Mouse (Mus musculus) thymus, postnatal 36 days (tissue): Measurements from ENCODE around the gene Myo6.

Experiments
- DNase-seq, 2 experiments: peaks; one replicate each; pipeline ENCODE4 v3.0.0; 2022; ENCODE audit warnings: mixed read lengths in 2 of 2

Gene Myo6

DNA sequence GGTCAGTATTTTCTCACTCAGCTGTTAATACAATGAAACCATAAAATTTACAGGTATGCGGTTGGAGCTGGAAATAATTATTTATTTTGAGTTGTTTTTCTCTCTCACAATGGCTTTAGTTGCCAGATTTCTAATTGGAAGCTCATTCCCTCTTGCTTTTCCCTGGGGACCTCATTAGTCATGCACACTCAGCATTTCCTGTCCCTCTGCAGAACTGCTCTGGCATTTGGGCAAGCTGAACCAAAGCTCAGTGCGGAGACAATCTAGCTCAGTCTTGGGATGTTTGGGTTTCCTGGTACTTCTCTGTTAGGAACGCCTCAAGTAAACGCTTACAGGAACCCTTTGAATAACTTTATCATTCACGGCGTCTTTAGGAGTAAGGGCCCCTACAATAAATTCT is 76.9 kb downstream of the Myo6 start:
- no peak for DNase-seq

DNA sequence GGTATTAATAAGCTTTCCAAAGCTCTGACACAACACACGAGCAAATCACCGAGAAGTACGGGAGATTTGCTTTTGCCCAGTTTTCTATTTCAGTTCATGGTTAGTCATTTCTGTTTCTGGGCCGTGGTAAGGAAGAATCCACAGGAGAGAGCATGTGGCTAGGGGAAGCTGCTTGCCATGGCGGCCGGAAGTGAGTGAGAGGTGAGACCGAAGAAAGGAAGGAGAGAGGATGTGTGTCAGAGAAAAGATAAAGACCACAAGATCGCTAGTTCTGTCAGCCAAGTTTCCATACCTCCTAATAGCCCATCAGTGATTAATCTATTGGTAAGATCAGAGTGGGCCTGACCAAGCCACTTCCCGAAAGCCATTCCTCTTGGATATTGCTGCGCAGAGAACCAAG is 87.3 kb downstream of the Myo6 start:
- peak in 1 of 2 experiments; percentile 21 for DNase-seq

- no peak for DNase-seq
These were observed 88.4 kb downstream of the Myo6 start for GRCm38 (mm10) chr9:80253241-80253640.

DNA sequence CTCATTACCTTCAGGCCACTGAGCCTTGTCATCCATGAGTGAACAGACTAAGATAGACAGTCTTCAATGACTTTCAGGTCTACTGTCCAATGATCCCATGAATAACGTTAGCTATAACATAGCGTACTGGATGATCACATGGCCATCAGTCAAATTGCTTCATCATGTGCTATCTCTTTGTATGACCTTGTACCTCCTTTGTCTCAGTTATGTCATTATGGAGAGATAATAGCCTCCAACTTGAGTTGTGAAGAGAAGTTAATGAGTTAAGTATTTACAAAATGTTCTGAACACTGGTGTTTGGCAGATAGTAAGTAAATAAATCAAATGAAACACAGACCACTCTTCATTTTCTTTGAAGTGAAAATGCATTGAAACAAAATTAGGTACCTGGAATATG is 91.7 kb downstream of the Myo6 start:
- DNase-seq = no peak

GRCm38 (mm10) chr9:80258396-80258795 is 93.6 kb downstream of the Myo6 start:
- peak; percentile 46 to 53 for DNase-seq

DNA sequence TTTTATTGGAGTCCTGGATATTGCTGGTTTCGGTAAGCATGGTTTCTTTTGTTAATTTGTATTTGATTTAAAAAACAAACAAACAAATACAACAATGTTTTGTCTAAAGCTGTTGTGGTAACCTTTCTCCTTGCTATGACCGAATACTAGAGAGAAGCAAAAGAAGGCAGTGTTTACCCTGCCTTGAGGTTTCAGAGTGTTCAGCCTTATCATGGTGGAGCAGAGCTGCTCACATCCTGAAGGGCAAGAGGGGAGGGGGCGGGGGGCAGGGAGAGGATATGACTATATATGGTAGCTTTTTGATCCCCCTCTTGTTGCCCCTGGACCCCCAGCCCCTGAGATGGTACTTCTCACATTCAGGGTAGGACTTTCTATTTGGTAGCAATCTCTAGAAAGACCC is 96.1 kb downstream of the Myo6 start:
- DNase-seq = no peak

DNA sequence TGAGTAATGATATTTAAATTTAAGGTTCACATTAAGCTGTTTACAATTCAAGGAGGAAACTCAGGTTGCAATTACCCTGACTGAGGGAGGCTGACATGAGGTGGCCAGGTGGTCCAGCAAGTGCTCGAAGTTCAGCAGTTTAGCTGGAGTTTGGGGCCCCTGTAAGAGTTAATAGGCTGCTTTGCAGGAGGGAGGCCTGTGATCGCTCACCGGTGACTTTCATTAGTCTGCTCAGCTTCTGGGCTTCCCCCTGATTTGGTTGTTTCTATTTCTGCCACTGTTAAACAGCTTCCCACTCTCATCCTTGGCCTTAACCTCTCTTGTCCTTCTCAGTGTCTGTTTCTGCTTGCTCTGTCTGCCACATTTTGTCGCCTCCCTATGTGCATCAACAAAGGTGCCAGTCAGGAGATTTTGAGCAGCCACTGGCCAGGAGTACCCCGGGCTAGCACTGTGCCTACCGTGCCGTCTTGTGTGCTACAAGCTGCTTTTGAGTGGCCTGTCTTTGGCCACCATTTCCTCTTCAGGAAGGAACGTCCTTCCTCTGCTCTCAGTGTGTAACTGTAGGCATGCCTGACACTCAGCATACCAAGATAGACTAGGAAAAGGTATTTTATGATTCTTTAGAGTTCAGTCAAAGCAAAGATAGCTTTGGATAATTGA is 97.7 kb downstream of the Myo6 start:
- DNase-seq = no peak

DNA sequence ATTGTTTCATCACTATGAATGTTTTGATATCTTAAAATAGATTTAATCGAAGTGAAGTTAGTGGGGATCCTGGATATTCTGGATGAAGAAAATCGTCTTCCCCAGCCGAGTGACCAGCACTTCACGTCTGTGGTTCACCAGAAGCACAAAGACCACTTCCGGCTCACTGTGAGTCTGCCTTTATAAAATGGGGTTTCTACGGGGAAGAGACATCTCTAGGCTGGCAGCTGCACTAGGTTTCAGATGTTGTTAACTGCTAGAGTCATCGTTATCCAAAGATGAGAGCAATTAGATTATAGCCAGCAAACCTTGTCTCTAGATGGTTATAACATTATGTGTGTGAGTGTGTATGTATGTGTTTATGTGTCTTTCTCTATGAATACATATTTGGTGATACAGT is 101.3 kb downstream of the Myo6 start:
- DNase-seq = peak in 1 of 2 experiments; percentile 26

DNA sequence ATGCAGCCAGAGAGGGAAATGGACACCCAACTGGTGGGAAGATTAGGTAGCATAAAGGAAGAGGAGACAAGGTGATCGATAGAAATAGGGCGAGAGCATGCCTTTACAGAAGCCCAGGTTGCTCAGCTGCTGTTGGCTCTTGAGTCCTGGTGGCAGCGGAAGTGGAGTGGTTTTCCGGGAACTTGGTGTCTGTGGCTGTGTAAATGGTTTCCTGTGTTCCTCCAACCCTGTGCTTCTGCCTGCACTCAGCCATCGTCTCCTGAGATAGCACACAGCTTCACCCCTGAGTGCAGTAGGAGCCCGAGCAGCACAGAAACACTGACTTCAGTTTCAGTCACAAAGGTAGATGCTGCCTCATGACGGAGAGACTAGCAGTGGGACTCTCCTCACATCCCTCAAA is 101.7 kb downstream of the Myo6 start:
- peak; percentile 70 to 75 for DNase-seq

DNA sequence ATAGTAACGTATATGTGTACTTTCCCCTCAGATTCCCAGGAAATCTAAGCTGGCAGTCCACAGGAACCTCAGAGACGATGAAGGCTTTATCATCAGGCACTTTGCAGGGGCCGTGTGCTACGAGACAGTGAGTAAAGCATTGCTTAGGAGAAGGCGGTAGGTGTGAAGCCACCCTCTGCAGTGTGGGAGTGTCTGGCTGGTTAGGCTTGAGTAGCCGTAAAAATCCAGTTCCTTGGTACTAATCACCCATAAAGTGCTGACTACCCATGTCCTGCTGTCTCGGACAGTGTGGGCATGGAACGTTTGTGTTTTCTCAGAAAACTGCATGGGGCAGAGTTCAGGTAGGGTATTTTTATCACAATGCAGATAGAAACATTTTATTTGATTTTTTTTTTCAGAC is 104.8 kb downstream of the Myo6 start:
- no peak for DNase-seq

GRCm38 (mm10) chr9:80272951-80273350 is 108.1 kb downstream of the Myo6 start:
- DNase-seq = no peak

DNA sequence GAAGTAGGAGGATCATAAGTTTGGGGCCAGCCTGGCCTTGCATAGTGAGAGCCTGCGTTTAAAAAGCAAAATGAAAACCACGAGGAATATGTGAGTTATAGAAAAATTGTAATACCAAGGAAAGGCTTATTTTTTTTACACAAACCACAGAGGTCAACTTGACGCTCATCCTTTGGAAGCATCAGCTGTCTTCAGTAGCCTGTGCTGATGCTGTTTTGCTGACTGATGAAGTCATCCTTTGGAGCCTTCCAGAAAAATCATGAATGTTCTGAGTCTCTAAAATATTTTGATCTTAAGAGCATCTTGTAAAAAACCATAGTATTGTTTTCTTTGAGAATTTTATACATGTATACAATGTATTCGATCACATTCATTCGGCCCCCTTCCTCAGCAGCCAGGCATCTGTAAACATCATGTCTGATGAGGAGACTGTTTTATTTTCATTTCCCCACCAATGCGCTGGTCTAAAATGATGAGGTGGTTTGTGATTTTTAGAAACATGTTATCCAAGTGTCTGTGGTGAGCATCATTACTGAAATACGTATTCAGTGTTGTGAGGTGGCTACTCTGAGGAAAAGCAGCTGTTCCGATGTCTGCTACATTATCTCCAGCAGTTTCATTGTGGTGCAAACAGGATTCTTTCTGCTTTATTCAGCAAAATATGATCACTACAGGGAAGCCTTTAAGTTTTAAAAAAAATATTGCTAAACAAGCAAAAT is 110.4 kb downstream of the Myo6 start:
- DNase-seq = no peak

DNA sequence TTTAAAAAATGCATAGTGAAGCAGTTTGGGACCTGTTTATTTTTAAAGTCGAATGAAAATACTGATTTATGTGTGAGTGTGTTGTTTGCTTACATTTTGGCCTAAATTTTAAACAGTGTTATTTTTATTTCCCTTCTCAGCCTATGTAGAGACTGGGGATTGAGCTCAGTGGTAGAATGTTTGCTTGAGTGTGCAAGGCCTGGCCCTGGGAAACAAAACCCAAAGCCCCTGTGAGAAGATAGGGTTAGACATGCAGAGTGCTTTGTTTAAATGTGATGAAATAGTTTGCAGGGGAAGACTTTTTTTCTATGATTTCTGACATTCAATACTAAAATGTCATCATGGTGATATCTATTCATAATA is 110.9 kb downstream of the Myo6 start:
- no peak for DNase-seq

- DNase-seq = peak in 1 of 2 experiments; percentile 16
These were observed 112.3 kb downstream of the Myo6 start for GRCm38 (mm10) chr9:80277157-80277556.

- no peak for DNase-seq
These were observed 112.9 kb downstream of the Myo6 start for GRCm38 (mm10) chr9:80277770-80278169.

DNA sequence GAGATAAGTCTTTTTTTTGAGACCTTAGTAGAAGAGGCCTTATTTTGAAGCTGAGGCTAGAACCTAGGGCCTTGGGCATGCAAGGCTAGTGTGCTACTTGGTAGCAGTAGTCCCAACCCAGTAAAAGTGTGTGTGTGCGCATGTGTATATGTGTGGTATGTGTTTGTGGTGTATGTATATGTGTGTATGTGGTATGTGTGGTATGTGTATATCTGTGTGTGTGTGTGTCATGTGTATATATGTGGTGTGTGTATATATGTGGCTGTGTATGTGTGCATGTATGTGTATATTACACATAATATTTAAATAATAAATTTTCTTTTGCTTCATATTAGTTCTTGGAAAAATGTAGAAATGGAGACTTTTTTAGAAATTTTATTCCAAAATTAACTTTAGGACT is 115.9 kb downstream of the Myo6 start:
- no peak for DNase-seq

GRCm38 (mm10) chr9:80282426-80282825 is 117.6 kb downstream of the Myo6 start:
- DNase-seq = no peak

DNA sequence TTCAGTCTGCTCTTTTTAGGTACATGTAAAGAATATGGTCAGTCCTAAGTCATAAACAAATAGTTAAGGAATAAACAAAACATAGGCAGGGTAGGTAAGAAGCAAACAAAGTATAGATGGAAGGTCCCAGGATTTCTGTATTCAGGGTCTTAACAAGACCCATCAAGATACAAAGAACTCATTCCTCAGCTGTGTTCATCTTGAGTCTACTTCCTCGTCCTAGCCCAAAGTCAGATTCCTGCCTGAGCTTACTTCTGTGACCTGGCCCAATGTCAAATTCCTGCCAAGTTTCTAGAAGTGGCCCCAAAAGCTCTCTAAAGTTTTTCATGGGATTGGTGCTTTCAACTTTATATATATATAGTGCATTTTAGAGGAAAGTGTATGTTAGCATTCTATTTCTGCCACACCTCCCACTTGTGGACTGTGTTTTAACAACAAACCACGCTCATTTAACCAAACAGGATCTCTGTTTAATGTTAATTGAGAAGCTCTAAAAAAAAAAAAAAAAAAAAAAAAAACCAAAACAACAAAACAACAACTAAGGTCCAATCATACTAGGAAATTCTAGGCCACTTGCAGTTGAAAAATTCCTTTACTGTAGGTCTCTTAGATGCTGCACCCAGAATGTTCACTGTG is 119.8 kb downstream of the Myo6 start:
- DNase-seq = no peak

- no peak for DNase-seq
These were observed 122.0 kb downstream of the Myo6 start for GRCm38 (mm10) chr9:80286845-80287244.

- DNase-seq = no peak
These were observed 128.3 kb downstream of the Myo6 start for GRCm38 (mm10) chr9:80293056-80293584.

GRCm38 (mm10) chr9:80296086-80296485 is 131.3 kb downstream of the Myo6 start:
- no peak for DNase-seq

DNA sequence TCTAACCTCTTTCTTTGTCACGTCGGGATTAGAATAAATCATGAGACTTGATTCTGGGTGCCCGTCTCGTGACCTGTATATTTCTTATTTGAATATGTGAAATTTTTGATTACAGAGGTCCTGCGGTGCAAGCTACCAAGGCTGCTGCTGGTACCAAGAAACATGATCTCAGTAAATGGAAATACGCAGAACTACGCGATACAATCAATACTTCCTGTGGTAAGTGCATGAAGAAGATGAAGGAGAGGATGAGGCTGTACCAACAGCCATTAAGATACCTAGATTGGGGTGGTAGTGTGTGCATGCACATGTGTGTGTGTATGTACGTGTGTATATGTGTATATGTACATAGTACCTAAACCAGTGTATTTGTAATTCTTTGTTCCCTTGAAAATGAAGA is 134.2 kb downstream of the Myo6 start:
- DNase-seq = no peak

DNA sequence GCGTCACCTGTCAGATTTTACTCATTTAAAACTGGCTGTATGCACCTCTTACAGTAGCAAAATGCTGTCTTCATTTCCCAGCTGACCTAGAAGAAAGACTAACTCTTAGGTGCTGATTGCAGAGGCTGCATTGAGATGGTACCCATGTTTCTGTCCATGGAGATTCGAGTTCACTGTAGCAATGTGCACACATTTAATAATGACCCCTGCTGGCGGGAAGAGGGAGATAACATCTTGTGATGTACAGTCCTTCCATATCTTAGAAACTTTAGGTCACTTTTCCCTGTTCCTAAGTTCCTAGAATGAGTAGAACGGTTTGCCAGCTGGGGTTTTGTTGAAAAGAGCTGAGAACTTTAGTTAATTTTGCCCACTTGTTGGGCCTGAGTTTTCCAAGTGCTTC is 138.7 kb downstream of the Myo6 start:
- peak in 1 of 2 experiments; percentile 9 for DNase-seq

- DNase-seq = no peak
These were observed 141.6 kb downstream of the Myo6 start for GRCm38 (mm10) chr9:80306390-80306789.
